Mouse (Mus musculus) cortical plate, adult 2 months (tissue): Measurements from ENCODE around the gene Ints7.

Experiments used
- CTCF ChIP-seq: fragments of 200-500 bp; IDR thresholded peaks from 2 replicates; pipeline ENCODE4 v1.5.1; 2011; ENCODE audit warnings: mild to moderate bottlenecking, control low read depth, low read length; ENCODE audit not compliant: insufficient read depth; ENCODE audit errors: extremely low read depth
- POLR2A ChIP-seq: fragments of 200-500 bp; IDR thresholded peaks from 2 replicates; pipeline ENCODE4 v1.6.1; 2011; ENCODE audit warnings: mild to moderate bottlenecking, low read length, control low read depth; ENCODE audit not compliant: insufficient read depth; ENCODE audit errors: extremely low read depth

DNA sequence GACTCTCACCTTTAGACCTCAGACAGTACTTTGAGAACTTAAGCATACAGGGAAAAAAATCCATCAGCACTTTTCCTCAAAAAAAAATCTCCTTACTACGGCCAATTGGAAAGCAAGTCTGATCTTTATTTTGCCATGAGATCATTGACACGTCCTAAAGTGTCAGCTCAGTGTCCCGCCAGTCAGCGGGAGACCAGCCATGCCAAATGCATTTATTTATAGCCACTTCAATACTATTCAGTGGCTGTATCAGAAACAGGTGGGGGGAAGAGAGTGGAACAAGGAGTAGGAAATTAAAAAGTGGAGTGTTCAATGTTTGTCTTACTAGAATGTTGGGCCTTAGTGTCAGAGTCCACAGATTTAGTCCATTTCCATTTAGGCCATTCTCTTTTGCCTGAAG lies 24.6 kb upstream of the Ints7 start:
- TF ChIP-seq CTCF (no peak), POLR2A (no peak)
